Mouse (Mus musculus): Measurements from ENCODE around the gene Eed.

DNA sequence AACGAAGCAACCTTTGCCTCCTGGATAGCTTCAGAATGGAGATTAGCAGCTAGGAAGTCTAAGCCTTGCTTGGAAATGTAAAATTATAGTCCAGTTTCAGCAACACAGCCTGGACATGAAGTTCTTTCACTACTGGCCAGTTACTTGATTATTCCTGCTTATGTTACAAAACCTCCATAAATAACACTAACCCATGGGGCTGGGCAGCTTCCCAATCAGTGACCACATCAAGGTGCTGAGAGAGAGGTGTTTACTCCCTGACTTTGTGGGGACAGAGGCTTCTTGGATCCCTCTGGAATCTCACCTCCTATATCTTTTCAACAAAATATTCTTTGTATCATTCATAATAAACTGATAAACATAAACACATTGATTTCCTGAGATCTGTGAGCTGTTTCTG lies 12.3 kb upstream of the Eed start:
- TF ChIP-seq GATA1 (IDR thresholded peaks at IDR 0.05; ENCODE audit: borderline replicate concordance, low read length) (no peak), FLI1 (IDR thresholded peaks at IDR 0.05; ENCODE audit: low read length) (no peak)
